Mouse (Mus musculus) induced T-regulatory cell, adult 2 months (primary cell): Measurements from ENCODE around the gene Mlst8.
A peak's percentile ranks its signal among the peaks of the same experiment; 100 is the strongest.

Experiments used
- DNase-seq: peaks from one replicate; pipeline ENCODE4 v3.0.0-alpha.2; 2012; ENCODE audit warnings: low read depth

Gene Mlst8

GRCm38 (mm10) chr17:24468636-24469246, 10.1 kb downstream of the Mlst8 start:
- DNase-seq: peak; percentile 19

- peak; percentile 50 for DNase-seq
Observed at GRCm38 (mm10) chr17:24463374-24464133, 15.3 kb downstream of the Mlst8 start.

GRCm38 (mm10) chr17:24462932-24463331, 15.9 kb downstream of the Mlst8 start:
- DNase-seq: no peak

GRCm38 (mm10) chr17:24461580-24461979, 17.3 kb downstream of the Mlst8 start:
- DNase-seq: peak; percentile 81

GRCm38 (mm10) chr17:24455523-24456206, 23.2 kb downstream of the Mlst8 start:
- peak; percentile 43 for DNase-seq

- peak; percentile 100 for DNase-seq
Observed at GRCm38 (mm10) chr17:24454756-24455522, 23.9 kb downstream of the Mlst8 start.

GRCm38 (mm10) chr17:24454218-24454755, 24.6 kb downstream of the Mlst8 start:
- peak; percentile 87 for DNase-seq

- peak; percentile 69 for DNase-seq
Observed at GRCm38 (mm10) chr17:24453372-24453771, 25.5 kb downstream of the Mlst8 start.

- no peak for DNase-seq
Observed at GRCm38 (mm10) chr17:24451220-24451619, 27.7 kb downstream of the Mlst8 start.

GRCm38 (mm10) chr17:24449507-24449906, 29.4 kb downstream of the Mlst8 start:
- DNase-seq: no peak

GRCm38 (mm10) chr17:24446590-24446989, 32.3 kb downstream of the Mlst8 start:
- no peak for DNase-seq

GRCm38 (mm10) chr17:24443409-24443808, 35.5 kb downstream of the Mlst8 start:
- DNase-seq: no peak

- no peak for DNase-seq
Observed at GRCm38 (mm10) chr17:24442632-24443155, 36.2 kb downstream of the Mlst8 start, which contains the start of gene Dnase1l2. Dnase1l2 (minus strand) TSS chr17:24443105.

- no peak for DNase-seq
Observed at GRCm38 (mm10) chr17:24442107-24442506, 36.8 kb downstream of the Mlst8 start.

GRCm38 (mm10) chr17:24441148-24441547, 37.7 kb downstream of the Mlst8 start:
- DNase-seq: no peak

- DNase-seq: no peak
Observed at GRCm38 (mm10) chr17:24440377-24440776, 38.5 kb downstream of the Mlst8 start.

GRCm38 (mm10) chr17:24437016-24437415, 41.9 kb downstream of the Mlst8 start:
- peak; percentile 79 for DNase-seq

- no peak for DNase-seq
Observed at GRCm38 (mm10) chr17:24429201-24429983, 49.5 kb downstream of the Mlst8 start.

- DNase-seq: no peak
Observed at GRCm38 (mm10) chr17:24427170-24427557, 51.7 kb downstream of the Mlst8 start.

- peak; percentile 84 for DNase-seq
Observed at GRCm38 (mm10) chr17:24426471-24427169, 52.3 kb downstream of the Mlst8 start, which contains the start of gene Eci1. Eci1 (plus strand) TSS chr17:24426641.
